Mouse (Mus musculus) embryonic fibroblast, embryonic 13.5 days (primary cell): ENCODE measurements around the gene Lmnb2.

Experiments
- CTCF ChIP-seq: IDR thresholded peaks from 2 replicates; pipeline ENCODE4 v1.5.1; 2011; ENCODE audit warnings: mild to moderate bottlenecking, control low read depth, low read length, moderate library complexity, borderline replicate concordance; ENCODE audit not compliant: insufficient read depth
- POLR2A ChIP-seq: IDR thresholded peaks from 2 replicates; pipeline ENCODE4 v1.6.1; 2011; ENCODE audit warnings: low read depth, mild to moderate bottlenecking, control low read depth, low read length, moderate library complexity

DNA sequence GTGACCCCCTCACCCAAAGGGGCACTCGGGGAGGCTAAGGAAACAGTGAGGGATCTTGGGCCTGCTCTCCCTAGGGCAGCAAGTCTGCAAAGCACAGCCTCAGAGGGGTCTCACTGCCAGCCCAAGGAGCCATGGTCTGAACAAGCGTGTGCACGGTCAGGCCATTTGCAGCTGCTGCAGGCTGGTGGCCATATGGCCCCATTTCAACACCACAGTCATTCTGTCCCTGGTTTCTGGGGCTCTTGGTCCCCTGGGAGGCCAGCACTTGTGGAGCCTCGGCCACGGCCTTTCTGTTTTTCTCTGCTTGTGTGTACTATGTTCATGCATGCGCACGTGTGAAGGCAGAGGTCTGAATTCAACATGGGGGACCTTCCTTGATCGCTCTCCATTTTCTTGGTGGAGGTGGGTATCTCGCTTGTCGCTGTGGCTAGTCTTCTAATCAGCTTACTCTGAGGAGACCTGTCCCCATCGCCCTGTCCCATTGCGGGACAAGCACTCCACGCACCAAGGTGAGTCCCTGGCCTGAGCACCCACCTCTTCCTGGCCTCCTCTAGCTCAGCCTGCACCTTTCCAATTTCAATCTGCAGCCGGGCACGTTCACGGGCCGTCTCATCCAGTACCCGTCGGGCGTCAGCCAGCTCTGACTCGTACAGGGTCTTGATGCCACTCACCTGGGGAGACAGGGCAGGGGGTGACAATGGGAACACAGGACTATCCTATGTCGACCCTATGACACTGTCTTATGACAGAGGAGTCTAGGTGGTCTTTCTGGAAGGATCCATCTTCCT is 8.5 kb downstream of the Lmnb2 start:
- TF ChIP-seq POLR2A (no peak), CTCF (no peak)
